Mouse (Mus musculus): ENCODE measurements around the gene Adat1. TPM values are rescaled to one million over a fixed set of nuclear protein-coding genes. Genes with fewer than 3 reads are reported as not detected.
A peak's percentile ranks its signal among the peaks of the same experiment; 100 is the strongest.

Adat1 gene
- polyA plus RNA-seq, 1 experiment from 2014 or later = 10.8 TPM

- H3K27me3 ChIP-seq (ENCODE audit: control insufficient read depth, insufficient read depth, low read length) = no peaks in the 10 kb centered on the region
- no peak overlapping the region for H3K4me2 ChIP-seq (replicated peaks; ENCODE audit: low read depth, low read length)
- no peak for ATAC-seq (ENCODE audit: low FRiP score, low TSS enrichment)
- no peak overlapping the region for H3K27ac ChIP-seq (ENCODE audit: low read depth, low read length)
- H3K36me3 ChIP-seq (ENCODE audit: control insufficient read depth, insufficient read depth, low read length) = peaks cover 14% of the 10 kb centered on the region
- WGBS = 89% methylated on average over 7 of the region's 7 CpGs
- peaks cover 6% of the 10 kb centered on the region for H3K4me1 ChIP-seq (ENCODE audit: control insufficient read depth, insufficient read depth, low read length)
- H3K4me3 ChIP-seq (ENCODE audit: low read length) = no peak overlapping the region; the same call in 1 of the 2 replicates
- no peaks in the 10 kb centered on the region for H3K9me3 ChIP-seq (ENCODE audit: control insufficient read depth, low read length)
- H3K9ac ChIP-seq (ENCODE audit: low read depth, low read length) = no peak overlapping the region
These were observed 17.5 kb upstream of the Adat1 start for GRCm38 (mm10) chr8:112009558-112009957.

GRCm38 (mm10) chr8:112007669-112008068, 15.6 kb upstream of the Adat1 start:
- no peaks in the 10 kb centered on the region; the same call in 1 of the 2 replicates for H3K4me1 ChIP-seq (ENCODE audit: control insufficient read depth, insufficient read depth, low read length)
- no peak overlapping the region for H3K9ac ChIP-seq (ENCODE audit: low read depth, low read length)
- H3K27ac ChIP-seq (ENCODE audit: low read depth, low read length) = no peak overlapping the region
- no peaks in the 10 kb centered on the region for H3K9me3 ChIP-seq (ENCODE audit: control insufficient read depth, low read length)
- WGBS = 93% methylated on average over 2 of the region's 2 CpGs
- peaks cover 30% of the 10 kb centered on the region for H3K36me3 ChIP-seq (ENCODE audit: control insufficient read depth, insufficient read depth, low read length)
- no peak overlapping the region for H3K4me3 ChIP-seq (ENCODE audit: low read length)
- ATAC-seq (ENCODE audit: low FRiP score, low TSS enrichment) = no peak
- no peaks in the 10 kb centered on the region for H3K27me3 ChIP-seq (ENCODE audit: control insufficient read depth, insufficient read depth, low read length)
- H3K4me2 ChIP-seq (replicated peaks; ENCODE audit: low read depth, low read length) = no peak overlapping the region

GRCm38 (mm10) chr8:112005601-112006000, 13.5 kb upstream of the Adat1 start:
- Histone ChIP-seq H3K36me3 (ENCODE audit: control insufficient read depth, insufficient read depth, low read length) (peaks cover 51% of the 10 kb centered on the region), H3K4me1 (ENCODE audit: control insufficient read depth, insufficient read depth, low read length) (no peaks in the 10 kb centered on the region; the same call in 1 of the 2 replicates), H3K9me3 (ENCODE audit: control insufficient read depth, low read length) (no peaks in the 10 kb centered on the region), H3K4me3 (ENCODE audit: low read length) (no peak overlapping the region), H3K9ac (ENCODE audit: low read depth, low read length) (no peak overlapping the region), H3K4me2 (replicated peaks; ENCODE audit: low read depth, low read length) (no peak overlapping the region), H3K27ac (ENCODE audit: low read depth, low read length) (no peak overlapping the region), H3K27me3 (ENCODE audit: control insufficient read depth, insufficient read depth, low read length) (no peaks in the 10 kb centered on the region)
- 93% methylated on average over 6 of the region's 6 CpGs for WGBS
- no peak for ATAC-seq (ENCODE audit: low FRiP score, low TSS enrichment)

- Histone ChIP-seq H3K27ac (ENCODE audit: low read depth, low read length) (no peak overlapping the region), H3K27me3 (ENCODE audit: control insufficient read depth, insufficient read depth, low read length) (no peaks in the 10 kb centered on the region), H3K4me2 (replicated peaks; ENCODE audit: low read depth, low read length) (no peak overlapping the region), H3K4me1 (ENCODE audit: control insufficient read depth, insufficient read depth, low read length) (no peaks in the 10 kb centered on the region), H3K4me3 (ENCODE audit: low read length) (no peak overlapping the region), H3K9ac (ENCODE audit: low read depth, low read length) (no peak overlapping the region), H3K9me3 (ENCODE audit: control insufficient read depth, low read length) (no peaks in the 10 kb centered on the region), H3K36me3 (ENCODE audit: control insufficient read depth, insufficient read depth, low read length) (peaks cover 59% of the 10 kb centered on the region)
- ATAC-seq (ENCODE audit: low FRiP score, low TSS enrichment) = no peak
These were observed 12.7 kb upstream of the Adat1 start for GRCm38 (mm10) chr8:112004754-112005153.

GRCm38 (mm10) chr8:111992703-111993039, 569 bp upstream of the Adat1 start:
- Histone ChIP-seq H3K27me3 (ENCODE audit: control insufficient read depth, insufficient read depth, low read length) (no peaks in the 10 kb centered on the region), H3K4me2 (replicated peaks; ENCODE audit: low read depth, low read length) (0 out of 2 replicates have a peak overlapping the region, but pooled peaks have one; percentile 66), H3K9me3 (ENCODE audit: control insufficient read depth, low read length) (no peaks in the 10 kb centered on the region), H3K4me1 (ENCODE audit: control insufficient read depth, insufficient read depth, low read length) (peaks cover 12% of the 10 kb centered on the region; the same call in 1 of the 2 replicates), H3K27ac (ENCODE audit: low read depth, low read length) (no peak overlapping the region), H3K4me3 (ENCODE audit: low read length) (no peak overlapping the region), H3K36me3 (ENCODE audit: control insufficient read depth, insufficient read depth, low read length) (peaks cover 53% of the 10 kb centered on the region), H3K9ac (ENCODE audit: low read depth, low read length) (no peak overlapping the region)
- ATAC-seq (ENCODE audit: low FRiP score, low TSS enrichment) = no peak
- WGBS = 63% methylated on average over 3 of the region's 3 CpGs

- peaks cover 51% of the 10 kb centered on the region for H3K36me3 ChIP-seq (ENCODE audit: control insufficient read depth, insufficient read depth, low read length)
- H3K9ac ChIP-seq (ENCODE audit: low read depth, low read length) = peak overlapping the region; percentile 78
- H3K9me3 ChIP-seq (ENCODE audit: control insufficient read depth, low read length) = no peaks in the 10 kb centered on the region
- H3K27ac ChIP-seq (ENCODE audit: low read depth, low read length) = no peak overlapping the region
- H3K27me3 ChIP-seq (ENCODE audit: control insufficient read depth, insufficient read depth, low read length) = no peaks in the 10 kb centered on the region
- ATAC-seq (ENCODE audit: low FRiP score, low TSS enrichment) = no peak
- peaks cover 12% of the 10 kb centered on the region; the same call in 1 of the 2 replicates for H3K4me1 ChIP-seq (ENCODE audit: control insufficient read depth, insufficient read depth, low read length)
- WGBS = 68% methylated on average over 8 of the region's 8 CpGs
- peak overlapping the region; percentile 85 for H3K4me3 ChIP-seq (ENCODE audit: low read length)
- peak overlapping the region; percentile 66 for H3K4me2 ChIP-seq (replicated peaks; ENCODE audit: low read depth, low read length)
These were observed 824 bp downstream of the Adat1 start for GRCm38 (mm10) chr8:111991278-111991677.

GRCm38 (mm10) chr8:111989911-111990310, 2.2 kb downstream of the Adat1 start:
- 16% methylated on average over 7 of the region's 7 CpGs for WGBS
- no peak overlapping the region for H3K4me2 ChIP-seq (replicated peaks; ENCODE audit: low read depth, low read length)

GRCm38 (mm10) chr8:111984511-111984910, 7.6 kb downstream of the Adat1 start:
- ATAC-seq (ENCODE audit: low FRiP score, low TSS enrichment) = no peak
- no peak overlapping the region for H3K4me2 ChIP-seq (replicated peaks; ENCODE audit: low read depth, low read length)
- H3K36me3 ChIP-seq (ENCODE audit: control insufficient read depth, insufficient read depth, low read length) = peaks cover 54% of the 10 kb centered on the region
- H3K4me3 ChIP-seq (ENCODE audit: low read length) = no peak overlapping the region
- no peaks in the 10 kb centered on the region for H3K9me3 ChIP-seq (ENCODE audit: control insufficient read depth, low read length)
- H3K27me3 ChIP-seq (ENCODE audit: control insufficient read depth, insufficient read depth, low read length) = no peaks in the 10 kb centered on the region
- H3K4me1 ChIP-seq (ENCODE audit: control insufficient read depth, insufficient read depth, low read length) = no peaks in the 10 kb centered on the region
- peak overlapping the region; percentile 34; the same call in 1 of the 2 replicates for H3K27ac ChIP-seq (ENCODE audit: low read depth, low read length)
- H3K9ac ChIP-seq (ENCODE audit: low read depth, low read length) = no peak overlapping the region
- WGBS = 62% methylated on average over 10 of the region's 10 CpGs

More at GRCm38 (mm10) chr8:111989911-111990310, 2.2 kb downstream of the Adat1 start:
- H3K27me3 ChIP-seq (ENCODE audit: control insufficient read depth, insufficient read depth, low read length) = no peaks in the 10 kb centered on the region
- H3K9ac ChIP-seq (ENCODE audit: low read depth, low read length) = no peak overlapping the region
- H3K36me3 ChIP-seq (ENCODE audit: control insufficient read depth, insufficient read depth, low read length) = peaks cover 46% of the 10 kb centered on the region
- ATAC-seq (ENCODE audit: low FRiP score, low TSS enrichment) = no peak
- H3K9me3 ChIP-seq (ENCODE audit: control insufficient read depth, low read length) = no peaks in the 10 kb centered on the region
- no peak overlapping the region for H3K4me3 ChIP-seq (ENCODE audit: low read length)
- H3K4me1 ChIP-seq (ENCODE audit: control insufficient read depth, insufficient read depth, low read length) = peaks cover 12% of the 10 kb centered on the region; the same call in 1 of the 2 replicates
- H3K27ac ChIP-seq (ENCODE audit: low read depth, low read length) = no peak overlapping the region

GRCm38 (mm10) chr8:111982116-111982515, 10.0 kb downstream of the Adat1 start:
- H3K4me2 ChIP-seq (replicated peaks; ENCODE audit: low read depth, low read length) = no peak overlapping the region
- H3K9ac ChIP-seq (ENCODE audit: low read depth, low read length) = no peak overlapping the region
- H3K27me3 ChIP-seq (ENCODE audit: control insufficient read depth, insufficient read depth, low read length) = no peaks in the 10 kb centered on the region
- ATAC-seq (ENCODE audit: low FRiP score, low TSS enrichment) = no peak
- no peaks in the 10 kb centered on the region for H3K9me3 ChIP-seq (ENCODE audit: control insufficient read depth, low read length)
- 77% methylated on average over 7 of the region's 7 CpGs for WGBS
- H3K27ac ChIP-seq (ENCODE audit: low read depth, low read length) = no peak overlapping the region
- peaks cover 39% of the 10 kb centered on the region for H3K36me3 ChIP-seq (ENCODE audit: control insufficient read depth, insufficient read depth, low read length)
- H3K4me1 ChIP-seq (ENCODE audit: control insufficient read depth, insufficient read depth, low read length) = no peaks in the 10 kb centered on the region
- H3K4me3 ChIP-seq (ENCODE audit: low read length) = no peak overlapping the region

Data from kidney, embryonic 14.5 days (tissue).